Mouse (Mus musculus): ENCODE results near the gene Sos2. TPM values are rescaled to one million over a fixed set of nuclear protein-coding genes. Genes with fewer than 3 reads are reported as not detected.
"Not testable (repeated sequence)": the region's sequence is repeated elsewhere in the genome, so short reads cannot be mapped to it uniquely, and the experiment has no call there.

The Sos2 gene
- polyA plus RNA-seq, 1 experiment, result 50.3 TPM

DNA sequence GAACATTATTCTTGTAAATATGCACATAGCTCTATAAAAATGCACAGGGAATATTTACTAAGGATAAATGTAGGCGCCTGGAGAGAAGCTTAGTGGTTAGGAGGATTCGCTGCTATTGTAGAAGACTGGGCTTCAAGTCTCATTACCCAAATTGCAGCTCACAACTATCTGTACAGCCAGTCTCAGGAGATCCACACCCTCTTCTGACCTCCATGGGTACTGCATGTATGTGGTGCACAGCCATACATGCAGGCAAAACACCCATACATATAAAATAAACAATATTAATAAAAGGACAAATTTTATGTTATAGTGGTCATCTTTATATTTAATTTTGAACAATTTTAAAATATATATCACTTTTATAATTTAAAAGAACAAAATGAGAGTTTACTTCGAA, 46.9 kb downstream of the Sos2 start:
- no peaks in the 10 kb centered on the region for H3K27me3 ChIP-seq (ENCODE audit: control insufficient read depth, insufficient read depth, low read length)
- no peak overlapping the region for H3K4me3 ChIP-seq (replicated peaks; ENCODE audit: insufficient read depth, low read depth, low read length)
- no peak overlapping the region for H3K27ac ChIP-seq (ENCODE audit: insufficient read depth, low read length)
- DNase-seq, result peak in 1 of 2 experiments; percentile 15
- 90% methylated on average over 3 of the region's 3 CpGs for WGBS
- TF ChIP-seq CTCF (IDR thresholded peaks at IDR 0.05; ENCODE audit: borderline replicate concordance, insufficient read depth, low read depth, low read length), result peak; percentile 28; the same call in 1 of the 2 replicates
- no peak for TF ChIP-seq POLR2A (IDR thresholded peaks at IDR 0.05; ENCODE audit: borderline replicate concordance, insufficient read depth, low read length)
- no peaks in the 10 kb centered on the region for H3K4me1 ChIP-seq (ENCODE audit: control insufficient read depth, insufficient read depth, low read length)

DNA sequence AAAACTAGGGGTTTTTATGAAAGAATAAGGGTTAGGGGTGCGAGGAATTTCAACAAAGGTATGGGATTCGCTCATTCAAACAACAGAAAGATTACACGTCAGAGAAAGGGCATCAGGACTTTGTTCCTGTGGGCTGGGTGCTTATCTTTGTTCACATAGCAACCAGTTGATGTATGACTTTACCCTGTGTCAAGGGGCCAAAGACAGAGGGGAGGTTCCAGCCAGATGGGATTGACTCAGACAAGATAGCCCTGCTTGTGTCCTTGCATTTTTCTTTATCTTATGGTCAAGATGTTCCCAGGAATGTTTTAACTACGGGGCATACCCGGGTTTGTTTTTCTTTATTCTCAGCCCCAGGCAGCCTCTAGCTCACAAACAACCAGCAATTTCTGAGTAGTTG, 63.1 kb downstream of the Sos2 start:
- not testable (repeated sequence) for H3K27me3 ChIP-seq (ENCODE audit: control insufficient read depth, insufficient read depth, low read length); H3K4me1 ChIP-seq (ENCODE audit: control insufficient read depth, insufficient read depth, low read length); DNase-seq; H3K4me3 ChIP-seq (replicated peaks; ENCODE audit: insufficient read depth, low read depth, low read length); H3K27ac ChIP-seq (ENCODE audit: insufficient read depth, low read length)
- 94% methylated on average over 5 of the region's 5 CpGs for WGBS

DNA sequence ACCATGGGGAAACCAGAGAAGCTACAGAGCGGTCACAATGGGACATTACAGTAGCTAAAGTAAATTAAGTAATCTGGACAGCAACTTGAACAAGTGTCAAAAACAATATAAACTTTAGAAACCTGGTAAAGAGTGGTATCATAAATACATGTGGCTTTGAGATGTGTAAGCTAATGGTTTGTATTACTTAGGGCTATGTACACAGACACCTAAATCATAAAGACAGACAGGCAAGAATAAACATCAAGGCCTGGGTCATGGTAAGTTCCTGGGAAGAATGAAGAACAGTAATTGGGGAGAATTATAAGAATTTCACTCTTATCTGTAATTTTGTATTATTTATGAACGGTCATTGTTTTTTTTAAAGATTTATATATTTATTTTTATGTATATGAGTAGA, 77.3 kb downstream of the Sos2 start:
- DNase-seq, result no peak
- no peak overlapping the region for H3K4me3 ChIP-seq (replicated peaks; ENCODE audit: insufficient read depth, low read depth, low read length)
- no peaks in the 10 kb centered on the region for H3K27me3 ChIP-seq (ENCODE audit: control insufficient read depth, insufficient read depth, low read length)
- H3K4me1 ChIP-seq (ENCODE audit: control insufficient read depth, insufficient read depth, low read length), result no peaks in the 10 kb centered on the region
- TF ChIP-seq POLR2A (IDR thresholded peaks at IDR 0.05; ENCODE audit: borderline replicate concordance, insufficient read depth, low read length), result no peak
- TF ChIP-seq CTCF (IDR thresholded peaks at IDR 0.05; ENCODE audit: borderline replicate concordance, insufficient read depth, low read depth, low read length), result no peak
- H3K27ac ChIP-seq (ENCODE audit: insufficient read depth, low read length), result no peak overlapping the region
- 95% methylated on average over 2 of the region's 2 CpGs for WGBS

DNA sequence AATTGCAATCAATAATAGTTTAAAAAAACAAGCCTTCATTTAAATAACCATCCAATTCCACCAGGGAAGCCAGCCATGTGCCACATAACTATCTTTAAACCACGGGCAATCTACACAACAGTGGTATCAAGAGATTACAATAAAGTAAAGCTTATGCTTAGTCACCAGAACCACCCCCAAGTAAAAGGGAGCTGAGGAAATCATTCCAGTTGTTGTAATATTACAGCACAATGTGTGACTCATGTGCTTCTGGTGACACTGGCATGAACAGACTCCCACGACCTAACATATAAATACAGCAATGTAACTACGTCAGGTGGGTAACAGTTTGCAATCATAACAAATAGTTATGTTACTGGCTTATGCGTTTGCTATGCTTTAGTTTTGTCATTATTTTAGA, 84.2 kb downstream of the Sos2 start:
- no peaks in the 10 kb centered on the region for H3K4me1 ChIP-seq (ENCODE audit: control insufficient read depth, insufficient read depth, low read length)
- no peak overlapping the region for H3K27ac ChIP-seq (ENCODE audit: insufficient read depth, low read length)
- TF ChIP-seq CTCF (IDR thresholded peaks at IDR 0.05; ENCODE audit: borderline replicate concordance, insufficient read depth, low read depth, low read length), result no peak
- TF ChIP-seq POLR2A (IDR thresholded peaks at IDR 0.05; ENCODE audit: borderline replicate concordance, insufficient read depth, low read length), result no peak
- H3K27me3 ChIP-seq (ENCODE audit: control insufficient read depth, insufficient read depth, low read length), result no peaks in the 10 kb centered on the region
- H3K4me3 ChIP-seq (replicated peaks; ENCODE audit: insufficient read depth, low read depth, low read length), result no peak overlapping the region
- DNase-seq, result no peak
- 92% methylated on average over 4 of the region's 4 CpGs for WGBS

DNA sequence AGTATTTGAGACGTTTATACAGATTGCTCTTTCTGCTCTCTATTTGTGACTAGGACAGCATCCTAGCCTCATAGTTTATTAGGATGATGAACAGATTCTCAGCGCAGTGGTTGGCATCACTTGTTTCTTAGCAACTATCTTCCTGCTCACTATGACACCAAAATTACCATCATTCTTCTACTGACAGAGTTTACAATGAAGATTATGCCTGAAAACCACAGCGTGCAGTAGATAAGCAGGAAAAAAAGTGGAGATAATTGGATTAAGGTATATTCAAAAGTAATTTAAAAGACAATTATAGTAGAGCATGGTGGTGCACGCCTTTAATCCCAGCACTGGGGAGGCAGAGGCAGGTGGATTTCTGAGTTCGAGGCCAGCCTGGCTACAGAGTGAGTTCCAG, 88.5 kb downstream of the Sos2 start:
- no peaks in the 10 kb centered on the region for H3K27me3 ChIP-seq (ENCODE audit: control insufficient read depth, insufficient read depth, low read length)
- H3K4me1 ChIP-seq (ENCODE audit: control insufficient read depth, insufficient read depth, low read length), result no peaks in the 10 kb centered on the region

DNA sequence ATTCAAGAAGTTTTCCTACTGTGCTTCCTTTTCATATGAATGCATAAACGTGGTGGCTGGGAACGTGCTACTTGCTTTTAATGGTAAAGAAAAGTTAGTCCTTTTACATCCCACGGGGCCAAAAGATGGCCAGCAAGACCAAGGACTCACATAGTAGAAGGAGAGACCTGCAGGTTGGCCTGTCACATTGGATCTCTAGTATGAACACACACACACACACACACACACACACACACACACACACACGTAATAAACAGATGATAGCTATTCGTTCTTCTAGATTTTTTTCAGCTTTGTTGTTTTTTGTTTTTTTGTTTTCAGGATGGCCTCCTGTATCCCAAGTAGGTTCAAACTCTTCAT, 98.4 kb downstream of the Sos2 start:
- no peaks in the 10 kb centered on the region for H3K27me3 ChIP-seq (ENCODE audit: control insufficient read depth, insufficient read depth, low read length)
- H3K4me3 ChIP-seq (replicated peaks; ENCODE audit: insufficient read depth, low read depth, low read length), result peak overlapping the region; percentile 88
- DNase-seq, result no peak
- H3K27ac ChIP-seq (ENCODE audit: insufficient read depth, low read length), result peak overlapping the region; percentile 45; the same call in 1 of the 2 replicates
- WGBS, result 19% methylated on average over 5 of the region's 5 CpGs
- H3K4me1 ChIP-seq (ENCODE audit: control insufficient read depth, insufficient read depth, low read length), result 0 out of 2 replicates have a peak, but pooled peaks cover 3% of the 10 kb centered on the region
- no peak for TF ChIP-seq CTCF (IDR thresholded peaks at IDR 0.05; ENCODE audit: borderline replicate concordance, insufficient read depth, low read depth, low read length)
- no peak for TF ChIP-seq POLR2A (IDR thresholded peaks at IDR 0.05; ENCODE audit: borderline replicate concordance, insufficient read depth, low read length)

More for the DNA sequence above, 88.5 kb downstream of the Sos2 start:
- H3K27ac ChIP-seq (ENCODE audit: insufficient read depth, low read length), result no peak overlapping the region
- no peak for DNase-seq
- no peak for TF ChIP-seq CTCF (IDR thresholded peaks at IDR 0.05; ENCODE audit: borderline replicate concordance, insufficient read depth, low read depth, low read length)
- TF ChIP-seq POLR2A (IDR thresholded peaks at IDR 0.05; ENCODE audit: borderline replicate concordance, insufficient read depth, low read length), result no peak
- no peak overlapping the region for H3K4me3 ChIP-seq (replicated peaks; ENCODE audit: insufficient read depth, low read depth, low read length)
- 90% methylated on average over 5 of the region's 5 CpGs for WGBS

DNA sequence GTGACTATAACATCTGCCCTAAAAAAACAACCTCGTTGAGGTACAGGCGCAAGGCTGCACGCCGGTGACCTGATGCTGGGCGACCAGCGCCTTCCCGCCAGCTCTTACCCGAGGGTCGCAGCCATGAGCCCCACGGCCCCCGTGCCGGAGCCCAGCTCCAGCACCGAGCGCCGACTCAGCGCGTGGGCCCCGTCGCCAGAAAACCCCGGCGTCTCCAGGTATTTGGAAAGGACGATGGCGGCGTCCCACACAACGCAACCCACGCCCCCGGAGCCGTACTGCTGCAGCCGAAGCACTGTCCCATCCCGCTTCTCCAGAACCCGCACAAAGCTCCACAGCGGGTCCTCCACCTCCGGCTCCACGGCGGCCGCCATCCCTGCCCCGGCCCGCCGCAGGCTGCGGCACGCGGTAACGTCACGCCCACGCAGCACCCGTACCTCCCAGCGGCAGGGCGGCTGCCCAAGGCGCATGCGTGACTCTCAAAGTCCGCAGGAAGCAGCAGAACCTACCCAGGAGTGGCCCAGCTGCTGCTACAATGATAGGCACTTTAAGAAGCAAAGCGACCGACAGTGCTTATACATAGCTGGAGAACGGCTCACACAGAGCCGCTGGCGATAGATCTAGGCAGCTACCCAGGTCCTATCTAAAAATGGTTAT, 98.9 kb downstream of the Sos2 start, which contains the start of gene Vcpkmt:
Gene Vcpkmt (minus strand): TSS at position 416 of the 657 bp plus-strand sequence.
- H3K4me1 ChIP-seq (ENCODE audit: control insufficient read depth, insufficient read depth, low read length), result 0 out of 2 replicates have a peak, but pooled peaks cover 3% of the 10 kb centered on the region
- TF ChIP-seq CTCF (IDR thresholded peaks at IDR 0.05; ENCODE audit: borderline replicate concordance, insufficient read depth, low read depth, low read length) (no peak), POLR2A (IDR thresholded peaks at IDR 0.05; ENCODE audit: borderline replicate concordance, insufficient read depth, low read length) (peak; percentile 87)
- DNase-seq, result peak; percentile 89 to 90
- peak within 1 kb of the TSS; percentile 74 for H3K27ac ChIP-seq (ENCODE audit: insufficient read depth, low read length)
- WGBS, result under 1% methylated on average over 56 of the region's 56 CpGs
- peak within 1 kb of the TSS; percentile 88 for H3K4me3 ChIP-seq (replicated peaks; ENCODE audit: insufficient read depth, low read depth, low read length)
- H3K27me3 ChIP-seq (ENCODE audit: control insufficient read depth, insufficient read depth, low read length), result no peaks in the 10 kb centered on the region

DNA sequence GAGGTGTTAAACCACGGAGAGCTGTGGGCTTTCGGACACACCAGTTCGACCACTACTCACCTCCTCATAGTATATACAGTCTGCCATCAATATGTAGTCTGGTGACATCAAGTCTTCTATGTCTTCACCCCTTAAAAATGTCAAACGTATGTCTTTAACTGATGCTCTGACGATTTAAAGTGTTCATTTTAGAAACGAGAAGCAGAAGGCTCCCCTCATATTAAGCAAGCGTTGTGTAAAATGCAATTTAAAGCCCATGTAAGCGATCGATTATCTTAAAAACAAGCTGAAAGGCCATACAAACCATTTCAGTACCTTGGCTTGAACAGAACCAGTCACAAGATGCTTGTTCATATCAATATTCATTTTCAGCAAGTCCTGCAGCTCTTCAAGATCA, 99.4 kb downstream of the Sos2 start:
- H3K27me3 ChIP-seq (ENCODE audit: control insufficient read depth, insufficient read depth, low read length), result no peaks in the 10 kb centered on the region
- no peak for DNase-seq
- WGBS, result 19% methylated on average over 9 of the region's 9 CpGs
- TF ChIP-seq POLR2A (IDR thresholded peaks at IDR 0.05; ENCODE audit: borderline replicate concordance, insufficient read depth, low read length) (no peak), CTCF (IDR thresholded peaks at IDR 0.05; ENCODE audit: borderline replicate concordance, insufficient read depth, low read depth, low read length) (no peak)
- 0 out of 2 replicates have a peak, but pooled peaks cover 3% of the 10 kb centered on the region for H3K4me1 ChIP-seq (ENCODE audit: control insufficient read depth, insufficient read depth, low read length)
- peak overlapping the region; percentile 74; the same call in 1 of the 2 replicates for H3K27ac ChIP-seq (ENCODE audit: insufficient read depth, low read length)
- peak overlapping the region; percentile 88 for H3K4me3 ChIP-seq (replicated peaks; ENCODE audit: insufficient read depth, low read depth, low read length)
